Mouse (Mus musculus) midbrain, embryonic 14.5 days (tissue): ENCODE data around the gene Fau. TPM values are rescaled to one million over a fixed set of nuclear protein-coding genes. Genes with fewer than 3 reads are reported as not detected.
A peak's percentile ranks its signal among the peaks of the same experiment; 100 is the strongest.

Experiments used
- ATAC-seq: fragments of 200-750 bp; cut with Nextera tagmentation; 2 replicates; pipeline ENCODE4 v1.8.0; 2017; ENCODE audit warnings: moderate number of reproducible peaks, moderate library complexity; ENCODE audit not compliant: low FRiP score, low TSS enrichment
- DNase-seq: peaks from one replicate; pipeline ENCODE4 v3.0.0-alpha.2; 2015
- H3K27ac ChIP-seq: fragments of 300-500 bp; sonication (generic); replicated peaks from 2 replicates; pipeline ENCODE4 v1.5.1; 2014; ENCODE audit warnings: mild to moderate bottlenecking, low read depth, low read length, moderate library complexity
- H3K27me3 ChIP-seq: fragments of 300-500 bp; sonication (generic); 2 replicates; pipeline ENCODE4 v1.6.1; 2014; ENCODE audit warnings: low read length, control low read depth, mixed read lengths; ENCODE audit not compliant: control insufficient read depth, insufficient read depth
- H3K36me3 ChIP-seq: fragments of 300-500 bp; sonication (generic); 2 replicates; pipeline ENCODE4 v1.6.1; 2014; ENCODE audit warnings: low read length, control low read depth; ENCODE audit not compliant: control insufficient read depth, insufficient read depth
- H3K4me1 ChIP-seq: fragments of 300-500 bp; sonication (generic); 2 replicates; pipeline ENCODE4 v1.6.1; 2014; ENCODE audit warnings: mild to moderate bottlenecking, antibody characterized with exemption, low read length, control low read depth; ENCODE audit not compliant: control insufficient read depth, insufficient read depth
- H3K4me2 ChIP-seq: fragments of 300-500 bp; sonication (generic); 2 replicates; pipeline ENCODE4 v1.6.1; 2014; ENCODE audit warnings: mild to moderate bottlenecking, low read length, moderate library complexity
- H3K4me3 ChIP-seq: fragments of 300-500 bp; sonication (generic); replicated peaks from 2 replicates; pipeline ENCODE4 v1.5.1; 2014; ENCODE audit warnings: low read depth, low read length
- H3K9ac ChIP-seq: fragments of 300-500 bp; sonication (generic); replicated peaks from 2 replicates; pipeline ENCODE4 v1.6.1; 2014; ENCODE audit warnings: mild to moderate bottlenecking, low read length, moderate library complexity
- H3K9me3 ChIP-seq: fragments of 300-500 bp; sonication (generic); 2 replicates; pipeline ENCODE4 v1.6.1; 2016; ENCODE audit warnings: low read length, control low read depth, mixed read lengths; ENCODE audit not compliant: control insufficient read depth
- WGBS: fragments of 180-500 bp; shearing (Covaris S2); extraction: QIAGEN DNeasy Blood & Tissue Kit; methylation state at CpG from one replicate; pipeline ENCODE4 v1.1.7; 2014; 5-methylcytosine and 5-hydroxymethylcytosine counted together
- polyA plus RNA-seq: library from polyadenylated mRNA; unstranded; fragments of >200 nt; fragmentation: Nextera tagmentation; extraction: Ambion mirVana; gene quantifications from 2 replicates; pipeline ENCODE4 v1.2.1, GENCODE M21; 2014

Gene Fau
- 602 and 698 TPM in 2 replicates for polyA plus RNA-seq

DNA sequence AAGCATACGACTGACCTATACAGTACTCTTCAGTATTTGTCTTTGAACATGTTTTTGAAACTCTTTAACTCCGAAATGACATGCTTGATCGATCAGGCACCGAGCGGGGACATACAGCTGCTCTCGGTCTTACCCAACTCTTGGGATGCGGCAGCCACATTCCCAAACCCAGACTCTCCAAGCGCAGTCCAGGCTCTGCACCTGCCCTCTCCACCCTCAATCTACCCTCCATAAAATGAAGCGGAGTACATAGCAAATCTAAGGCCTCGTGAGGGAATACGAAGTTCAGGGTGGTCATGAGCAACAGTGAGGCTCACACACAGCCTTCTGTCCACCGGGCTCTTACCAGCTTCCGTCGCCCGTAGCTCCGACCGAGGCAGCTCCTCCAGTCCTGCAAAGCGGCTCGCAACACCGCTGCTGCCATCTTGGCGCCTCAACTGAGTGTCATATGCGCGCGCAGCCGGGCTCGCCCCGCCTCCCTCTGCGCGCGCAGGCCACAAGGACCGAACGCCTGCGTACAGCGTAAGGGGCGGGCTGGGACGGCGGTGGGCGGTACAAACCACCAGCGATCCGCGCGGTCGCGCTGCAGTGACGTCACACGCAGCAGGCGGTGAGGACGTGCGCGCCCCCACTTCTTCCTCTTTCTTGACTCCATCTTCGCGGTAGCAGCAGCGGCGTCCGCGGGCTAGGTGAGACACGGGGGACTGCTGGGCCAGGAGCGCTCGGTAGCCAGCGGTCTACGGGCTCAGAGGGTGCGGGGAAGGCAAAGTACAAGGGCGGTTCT is at the start of gene Fau, which contains the start of gene Mrpl49:
Gene Fau, plus strand, starts transcription at position 532 of the 784 bp plus-strand sequence.
Gene Mrpl49, minus strand, starts transcription at position 473 of the 784 bp plus-strand sequence.
- Histone ChIP-seq H3K9ac (peak within 1 kb of the TSS; percentile 79), H3K4me3 (peak within 1 kb of the TSS; percentile 81), H3K4me1 (peaks cover 17% of the 10 kb centered on the region), H3K27me3 (no peaks in the 10 kb centered on the region), H3K9me3 (no peaks in the 10 kb centered on the region), H3K36me3 (peaks cover 40% of the 10 kb centered on the region), H3K4me2 (peak within 1 kb of the TSS; percentile 87), H3K27ac (peak within 1 kb of the TSS; percentile 84)
- DNase-seq, result peak; percentile 100
- ATAC-seq, result peak; percentile 91
- WGBS, result under 1% methylated on average over 63 of the region's 63 CpGs

DNA sequence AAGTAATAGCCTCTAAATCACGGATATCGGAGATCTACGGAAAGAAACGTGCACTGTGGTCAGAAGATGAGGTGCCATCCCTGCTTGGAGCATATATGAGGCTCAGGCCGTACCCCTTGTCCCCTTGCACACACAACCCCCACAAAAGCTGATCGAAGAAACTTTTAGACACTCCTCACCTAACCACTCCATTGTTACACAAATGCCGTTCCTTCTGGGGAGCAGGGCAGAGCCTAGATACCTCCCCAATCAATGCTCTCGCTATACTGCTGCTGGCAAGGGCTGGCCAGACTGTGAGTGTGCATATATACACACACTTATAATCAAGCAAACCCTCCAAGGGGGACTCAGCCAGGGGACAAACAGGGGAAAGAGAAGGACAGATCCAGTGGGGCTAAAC is 48.5 kb upstream of the Fau start:
- DNase-seq (no peak), ATAC-seq (no peak)
- H3K9ac ChIP-seq, result no peak overlapping the region
- no peaks in the 10 kb centered on the region for H3K36me3 ChIP-seq
- H3K27ac ChIP-seq, result no peak overlapping the region
- H3K9me3 ChIP-seq, result no peaks in the 10 kb centered on the region
- no peak overlapping the region for H3K4me3 ChIP-seq
- no peak overlapping the region for H3K4me2 ChIP-seq
- H3K4me1 ChIP-seq, result no peaks in the 10 kb centered on the region
- WGBS, result 67% methylated on average over 8 of the region's 8 CpGs
- H3K27me3 ChIP-seq, result no peaks in the 10 kb centered on the region; the same call in 1 of the 2 replicates

DNA sequence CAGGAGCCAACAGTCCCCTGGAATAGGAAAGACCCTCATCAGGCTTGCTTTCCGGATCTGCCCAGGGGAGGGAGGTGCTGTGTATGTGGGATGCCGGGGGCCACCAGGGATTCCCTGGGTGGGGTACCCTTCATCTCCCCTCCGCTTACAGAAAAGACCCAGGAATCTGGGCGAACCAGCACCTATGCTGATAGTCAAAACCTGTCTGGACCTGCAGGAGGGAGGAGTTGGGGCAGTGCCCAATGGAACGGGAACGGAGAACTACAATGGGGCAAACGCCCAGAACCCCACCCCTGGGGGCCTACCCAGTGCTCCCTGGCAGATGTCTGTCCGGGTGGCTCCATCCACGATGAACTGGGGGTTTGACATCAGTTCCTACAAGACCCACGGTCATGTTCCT is 44.0 kb upstream of the Fau start:
- H3K9ac ChIP-seq, result no peak overlapping the region
- ATAC-seq (no peak), DNase-seq (no peak)
- no peaks in the 10 kb centered on the region for H3K36me3 ChIP-seq
- H3K27me3 ChIP-seq, result peaks cover 7% of the 10 kb centered on the region; the same call in 1 of the 2 replicates
- no peaks in the 10 kb centered on the region for H3K9me3 ChIP-seq
- H3K27ac ChIP-seq, result no peak overlapping the region
- H3K4me3 ChIP-seq, result no peak overlapping the region
- no peaks in the 10 kb centered on the region for H3K4me1 ChIP-seq
- no peak overlapping the region for H3K4me2 ChIP-seq
- 86% methylated on average over 10 of the region's 10 CpGs for WGBS

DNA sequence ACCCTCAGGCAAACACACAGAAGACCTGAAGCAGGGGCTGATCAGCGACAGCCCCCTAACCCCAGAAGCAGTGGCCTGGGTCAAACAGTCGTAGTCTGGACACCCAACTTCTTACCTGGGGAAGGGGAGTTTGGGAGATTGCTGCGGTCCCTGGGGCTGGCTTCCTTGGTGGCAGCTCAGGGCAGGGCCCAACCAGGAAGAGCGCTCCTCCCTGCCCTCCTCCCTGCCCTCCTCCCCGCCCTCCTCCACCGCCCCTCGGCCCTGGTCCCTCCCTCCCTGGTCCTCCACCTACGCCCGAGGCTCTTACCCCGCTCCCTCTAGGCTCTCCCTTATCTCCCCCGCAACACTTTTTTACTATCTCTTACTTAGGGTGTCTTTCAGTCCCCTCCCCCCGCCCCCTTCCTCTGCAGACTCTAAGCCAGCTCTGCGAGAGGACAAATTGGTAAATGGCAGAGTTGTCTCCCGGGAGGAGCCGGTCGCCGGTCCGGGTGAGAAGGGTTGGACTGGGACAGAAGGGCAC is 42.6 kb upstream of the Fau start:
- ATAC-seq (peak; percentile 57), DNase-seq (peak; percentile 46)
- 2% methylated on average over 18 of the region's 18 CpGs for WGBS
- Histone ChIP-seq H3K9me3 (no peaks in the 10 kb centered on the region), H3K9ac (peak overlapping the region; percentile 62), H3K27ac (no peak overlapping the region), H3K4me1 (no peaks in the 10 kb centered on the region), H3K4me3 (peak overlapping the region; percentile 43), H3K27me3 (peaks cover 7% of the 10 kb centered on the region; the same call in 1 of the 2 replicates), H3K4me2 (peak overlapping the region; percentile 81), H3K36me3 (no peaks in the 10 kb centered on the region)

DNA sequence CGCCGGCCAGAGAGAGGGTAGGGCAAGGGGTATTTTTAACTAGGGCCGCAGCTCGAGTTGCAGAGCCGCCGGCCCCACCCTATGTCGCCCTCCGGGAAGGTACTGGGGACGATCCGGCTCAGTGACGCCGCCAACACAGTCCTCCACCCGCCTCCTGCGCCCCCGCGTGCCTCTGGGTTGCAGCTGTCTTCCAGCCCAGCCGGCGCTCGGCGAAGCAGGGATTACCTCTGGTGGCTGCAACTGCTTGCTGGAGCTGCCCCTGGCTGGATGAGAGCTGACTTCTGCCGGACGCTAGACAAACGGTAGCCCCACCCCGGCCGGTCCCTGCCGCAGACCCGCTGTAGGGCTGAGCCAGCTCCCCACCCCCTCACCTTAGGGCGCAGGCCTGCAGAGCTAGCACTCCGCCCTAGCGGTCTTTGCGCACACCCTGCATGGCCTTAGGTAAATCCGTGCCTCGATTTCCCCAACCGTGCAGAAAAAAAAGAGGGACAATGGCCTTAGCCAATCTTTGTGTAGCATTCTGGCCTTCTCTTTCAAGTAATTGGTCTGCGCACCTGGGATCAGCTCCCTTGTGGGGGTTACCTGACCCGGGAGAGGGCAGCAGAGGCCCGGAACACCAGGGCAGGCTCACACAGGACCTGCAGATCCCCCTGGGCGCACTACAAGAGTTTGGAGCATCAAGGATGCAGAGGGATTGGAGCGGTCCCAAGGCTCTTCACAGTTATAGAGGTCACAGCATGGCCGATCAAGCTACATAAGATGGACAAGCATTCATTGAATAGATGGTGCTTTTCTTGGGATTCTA is 41.9 kb upstream of the Fau start, which contains the start of gene Capn1:
Gene Capn1, minus strand, starts transcription at position 387 of the 805 bp plus-strand sequence.
- Histone ChIP-seq H3K9me3 (no peaks in the 10 kb centered on the region), H3K27ac (peak within 1 kb of the TSS; percentile 14; the same call in 1 of the 2 replicates), H3K4me3 (peak within 1 kb of the TSS; percentile 43), H3K27me3 (peaks cover 7% of the 10 kb centered on the region; the same call in 1 of the 2 replicates), H3K9ac (peak within 1 kb of the TSS; percentile 62), H3K36me3 (no peaks in the 10 kb centered on the region), H3K4me2 (peak within 1 kb of the TSS; percentile 81), H3K4me1 (no peaks in the 10 kb centered on the region)
- WGBS, result 3% methylated on average over 40 of the region's 40 CpGs
- DNase-seq (peak; percentile 82), ATAC-seq (peak; percentile 68)

DNA sequence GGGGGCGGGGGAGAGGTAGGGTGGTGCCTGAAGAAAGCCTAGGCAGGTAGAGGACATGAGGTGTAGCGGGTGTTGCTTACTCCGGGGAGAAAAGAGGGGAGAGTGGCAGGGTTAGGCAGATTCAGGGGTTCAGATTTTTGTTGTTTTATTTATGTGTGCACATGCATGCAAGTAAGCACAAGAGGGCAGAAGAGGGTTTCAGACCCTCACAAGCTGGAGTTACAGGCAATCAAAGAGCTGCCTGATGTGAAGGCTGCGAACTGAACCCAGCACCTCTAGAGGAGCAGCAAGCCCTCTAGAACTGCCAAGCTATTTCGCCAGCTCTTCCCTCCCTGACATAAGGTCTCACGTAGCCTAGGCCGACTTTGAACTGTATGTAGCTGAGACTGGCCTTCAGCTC is 41.1 kb upstream of the Fau start:
- Histone ChIP-seq H3K27me3 (peaks cover 7% of the 10 kb centered on the region; the same call in 1 of the 2 replicates), H3K4me1 (no peaks in the 10 kb centered on the region), H3K36me3 (no peaks in the 10 kb centered on the region), H3K27ac (no peak overlapping the region), H3K4me2 (no peak overlapping the region), H3K4me3 (no peak overlapping the region), H3K9ac (no peak overlapping the region), H3K9me3 (no peaks in the 10 kb centered on the region)
- 41% methylated on average over 7 of the region's 7 CpGs for WGBS
- ATAC-seq, result no peak
- peak; percentile 46 for DNase-seq

DNA sequence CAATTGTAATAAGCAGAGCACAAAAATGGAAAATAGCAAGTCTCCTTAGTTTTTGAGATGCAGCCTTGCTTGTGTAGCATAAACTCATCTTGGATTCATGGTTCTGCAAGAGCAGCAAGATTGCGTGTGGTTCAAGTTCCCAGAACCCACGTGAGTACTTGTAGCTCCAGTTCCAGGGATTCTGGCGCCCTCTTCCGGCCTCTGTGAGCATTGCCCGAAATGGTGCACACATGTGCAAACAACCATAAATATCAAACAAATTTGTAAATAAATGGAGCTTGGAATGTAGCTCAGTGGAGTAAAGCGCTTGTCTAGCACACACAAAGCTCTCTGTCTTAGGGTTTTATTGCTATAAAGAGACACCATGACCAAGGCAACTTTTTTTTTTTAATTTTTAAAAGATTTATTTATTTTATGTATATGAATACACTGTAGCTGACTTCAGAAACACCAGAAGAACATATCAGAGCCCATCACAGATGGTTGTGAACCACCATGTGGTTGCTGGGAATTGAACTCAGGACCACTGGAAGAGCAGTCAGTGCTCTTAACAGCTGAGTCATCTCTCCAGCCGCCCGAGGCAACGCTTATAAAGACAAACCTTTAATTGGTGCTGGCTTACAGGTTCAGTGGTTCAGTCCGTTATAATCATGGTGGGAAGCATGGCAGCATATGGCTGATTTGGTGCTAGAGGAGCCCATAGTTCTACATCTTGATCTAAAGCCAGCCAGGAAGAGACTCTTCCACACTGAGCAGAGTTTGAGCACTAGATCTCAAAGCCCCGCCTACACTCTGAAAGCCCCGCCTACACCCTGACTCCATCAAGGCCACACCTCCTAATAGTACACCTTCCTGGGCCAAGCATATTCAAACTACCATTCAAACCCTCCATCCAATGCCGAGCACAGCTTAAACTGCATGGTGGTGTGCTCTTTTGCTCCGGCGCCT is 39.2 kb upstream of the Fau start:
- ATAC-seq (no peak), DNase-seq (peak; percentile 86)
- Histone ChIP-seq H3K27me3 (peaks cover 7% of the 10 kb centered on the region; the same call in 1 of the 2 replicates), H3K27ac (no peak overlapping the region), H3K4me3 (no peak overlapping the region), H3K9me3 (no peaks in the 10 kb centered on the region), H3K36me3 (no peaks in the 10 kb centered on the region), H3K9ac (no peak overlapping the region), H3K4me2 (no peak overlapping the region), H3K4me1 (no peaks in the 10 kb centered on the region)
- WGBS, result 32% methylated on average over 15 of the region's 15 CpGs
